Mouse (Mus musculus) retina, postnatal 7 days (tissue): ENCODE measurements at regions not wholly inside any gene's neighbourhood (a gene's known extent, or its start where the extent isn't known, plus 50 kb on each side); places are given as distances from the start of the nearest gene placed in this dataset.

Source experiments
- DNase-seq: peaks from one replicate; pipeline ENCODE4 v3.0.0-alpha.2; 2012; ENCODE audit warnings: low read depth, low spot score

- DNase-seq = no peak
Observed at GRCm38 (mm10) chr2:163138688-163139385, 51.2 kb upstream of the Gtsf1l start.

- peak; percentile 48 for DNase-seq
Observed at GRCm38 (mm10) chr2:163142762-163143388, 55.2 kb upstream of the Gtsf1l start.

DNA sequence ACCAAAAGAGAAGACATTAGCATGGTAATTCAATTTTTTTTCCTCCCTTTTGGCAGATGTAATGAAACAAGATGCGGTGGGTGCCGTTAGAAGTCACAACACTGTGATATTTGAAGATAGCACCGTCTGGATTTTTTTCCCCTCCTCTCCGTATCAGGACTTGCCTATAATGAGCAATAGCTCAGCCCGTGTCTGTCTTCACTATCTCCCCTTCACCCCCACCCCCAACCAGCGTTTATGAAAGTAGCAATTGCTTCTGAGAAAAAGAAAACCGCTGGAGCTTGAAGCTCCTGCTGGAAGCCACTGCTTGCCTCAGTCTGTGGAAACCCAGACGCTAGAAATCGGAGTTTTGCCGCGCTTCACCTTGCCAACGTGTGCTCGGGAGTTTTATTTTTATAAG lies 55.8 kb upstream of the Gtsf1l start:
- no peak for DNase-seq

DNA sequence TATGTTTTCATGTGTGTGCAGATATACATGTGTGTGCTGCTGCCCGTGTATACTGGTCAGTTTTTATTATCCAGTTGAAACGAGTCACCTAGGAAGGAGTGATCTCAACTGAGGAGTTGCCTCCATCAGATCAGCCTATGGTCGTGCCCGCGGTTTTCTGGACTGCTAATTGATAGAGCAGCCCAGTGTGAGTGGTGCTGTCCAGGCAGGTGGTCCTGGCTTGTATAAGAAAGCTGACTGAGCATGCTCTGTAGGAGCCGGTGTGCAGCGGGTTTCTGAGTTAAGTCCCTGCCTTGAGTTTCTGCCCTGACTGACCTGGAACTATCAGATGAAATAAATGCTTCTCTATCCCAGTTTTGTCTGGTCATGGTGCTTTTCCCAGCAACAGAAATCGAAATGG lies 56.9 kb upstream of the Tox2 start:
- no peak for DNase-seq

GRCm38 (mm10) chr2:163146481-163146880 lies 56.4 kb upstream of the Tox2 start:
- DNase-seq = no peak

- DNase-seq = no peak
Observed at GRCm38 (mm10) chr2:163147381-163147780, 55.5 kb upstream of the Tox2 start.

DNA sequence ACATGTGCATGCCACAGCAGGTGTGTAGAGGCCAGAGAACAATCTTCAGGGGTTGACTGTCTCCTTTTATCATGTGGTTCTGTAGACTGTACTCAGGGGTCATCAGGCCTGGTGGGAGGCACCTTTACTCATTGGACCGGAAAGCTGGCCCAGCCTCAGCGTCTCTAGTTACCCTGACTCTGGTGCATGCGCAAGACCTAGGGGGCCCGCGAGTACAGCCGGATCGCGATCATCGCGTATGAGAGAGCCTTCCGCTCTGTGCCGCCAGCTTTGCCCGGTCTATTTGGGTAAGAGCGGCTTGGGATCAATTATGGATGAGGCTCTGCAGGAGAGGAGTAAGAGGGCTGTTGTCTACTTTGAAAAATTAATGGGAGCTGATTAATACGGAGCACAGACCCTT lies 51.9 kb upstream of the Tox2 start:
- no peak for DNase-seq

DNA sequence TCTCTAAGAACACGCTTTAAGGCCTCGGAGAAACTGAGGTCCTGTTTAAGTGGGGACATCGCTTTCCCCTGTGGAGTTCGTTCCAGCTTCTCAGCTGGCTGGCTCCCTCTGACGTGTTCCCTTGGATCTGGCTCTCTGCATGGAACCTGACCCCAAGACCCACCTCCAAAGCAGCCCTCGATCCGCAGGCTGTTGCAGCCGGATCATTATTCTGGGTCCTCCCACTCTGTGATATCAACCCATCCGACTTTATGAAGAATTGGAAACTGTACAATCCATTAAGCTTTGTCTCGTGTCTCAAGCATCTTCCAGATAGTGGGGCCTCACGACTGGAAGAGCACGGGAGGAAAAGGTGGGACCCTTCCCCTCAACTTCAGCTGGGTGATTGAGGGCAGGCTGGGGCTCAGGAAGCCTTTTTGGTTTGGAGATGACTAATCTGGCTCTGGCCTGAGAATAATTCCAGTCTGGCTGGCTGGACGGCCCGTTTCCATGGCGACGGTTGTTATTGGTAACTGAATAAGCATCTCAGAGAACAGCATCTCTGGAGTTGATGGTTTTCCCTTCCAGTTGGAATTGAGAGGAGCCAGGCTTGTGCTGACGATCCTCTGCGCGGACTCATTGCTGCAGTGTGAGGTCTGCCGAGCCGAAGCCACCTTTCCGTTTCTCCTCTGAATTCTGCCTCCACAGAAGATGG lies 50.4 kb upstream of the Tox2 start:
- peak; percentile 43 for DNase-seq
